Mouse (Mus musculus): ENCODE measurements around the gene Pdp2.

- TF ChIP-seq POLR2AphosphoS2 (IDR thresholded peaks at IDR 0.05; ENCODE audit: insufficient read length, low read depth), result no peak
- no peak for TF ChIP-seq POLR2A (IDR thresholded peaks at IDR 0.05; ENCODE audit: insufficient read length, low read depth)
- TF ChIP-seq REST (IDR thresholded peaks at IDR 0.05; ENCODE audit: insufficient read depth, insufficient read length), result no peak
- TF ChIP-seq MYOD1 (IDR thresholded peaks at IDR 0.05; ENCODE audit: control insufficient read depth in 1 of 3, insufficient read length in 2 of 3, low read depth in 2 of 3), result no peak
Measured at GRCm38 (mm10) chr8:104576820-104577219, 14.4 kb upstream of the Pdp2 start.
